Mouse (Mus musculus) megakaryocyte, adult 5-6 weeks (primary cell): ENCODE results near the gene Itgb5. TPM values are rescaled to one million over a fixed set of nuclear protein-coding genes. Genes with fewer than 3 reads are reported as not detected.

Source experiments
- ATAC-seq: 2 replicates; pipeline ENCODE4 v1.8.0; 2016; ENCODE audit warnings: mild to moderate bottlenecking, inconsistent platforms; ENCODE audit not compliant: poor library complexity, severe bottlenecking
- total RNA-seq, 2 experiments: library from RNA; stranded (forward) in 1 of 2; stranded (reverse) in 1 of 2; fragments of 153-499, 151-499 nt in 1 of 2; fragments of 221-1000, 200-1000 nt in 1 of 2; gene quantifications; 2 replicates each; pipeline versions ENCODE4 v1.2.3 to v1.2.4; 2015 to 2017

Itgb5 gene
- total RNA-seq (2015) = 11.8 and 15.2 TPM in 2 replicates
- total RNA-seq (2017) = 17.2 and 20.8 TPM in 2 replicates

DNA sequence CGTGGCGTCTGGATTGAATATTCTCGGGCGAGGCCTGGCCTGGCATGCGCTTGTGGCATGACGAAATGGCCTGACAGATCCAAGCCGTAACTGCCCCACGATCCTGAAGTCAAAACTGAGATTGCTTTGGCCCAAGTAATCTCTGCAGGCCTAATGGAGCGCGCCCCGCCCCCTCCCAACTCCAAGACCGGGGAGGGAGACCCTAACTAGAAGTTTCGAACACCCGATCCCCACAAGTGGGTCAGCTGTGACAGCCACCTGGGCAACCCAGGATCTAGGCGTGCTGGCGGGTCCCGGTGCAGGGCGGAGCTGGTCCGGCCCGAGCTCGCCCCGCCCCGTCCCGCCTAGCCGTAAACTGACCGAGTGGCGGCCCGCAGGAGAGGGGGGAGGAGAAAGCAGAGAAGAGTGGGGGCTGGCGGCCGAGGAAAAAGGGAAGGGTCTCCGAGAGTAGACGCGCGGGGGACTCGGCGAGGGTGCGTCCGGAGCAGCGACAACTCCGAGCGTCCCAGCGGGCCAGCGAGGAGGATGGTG is at the start of gene Itgb5:
TSS of gene Itgb5 (plus strand) at position 365 of the 531 bp plus-strand sequence.
- ATAC-seq = peak; percentile 67

DNA sequence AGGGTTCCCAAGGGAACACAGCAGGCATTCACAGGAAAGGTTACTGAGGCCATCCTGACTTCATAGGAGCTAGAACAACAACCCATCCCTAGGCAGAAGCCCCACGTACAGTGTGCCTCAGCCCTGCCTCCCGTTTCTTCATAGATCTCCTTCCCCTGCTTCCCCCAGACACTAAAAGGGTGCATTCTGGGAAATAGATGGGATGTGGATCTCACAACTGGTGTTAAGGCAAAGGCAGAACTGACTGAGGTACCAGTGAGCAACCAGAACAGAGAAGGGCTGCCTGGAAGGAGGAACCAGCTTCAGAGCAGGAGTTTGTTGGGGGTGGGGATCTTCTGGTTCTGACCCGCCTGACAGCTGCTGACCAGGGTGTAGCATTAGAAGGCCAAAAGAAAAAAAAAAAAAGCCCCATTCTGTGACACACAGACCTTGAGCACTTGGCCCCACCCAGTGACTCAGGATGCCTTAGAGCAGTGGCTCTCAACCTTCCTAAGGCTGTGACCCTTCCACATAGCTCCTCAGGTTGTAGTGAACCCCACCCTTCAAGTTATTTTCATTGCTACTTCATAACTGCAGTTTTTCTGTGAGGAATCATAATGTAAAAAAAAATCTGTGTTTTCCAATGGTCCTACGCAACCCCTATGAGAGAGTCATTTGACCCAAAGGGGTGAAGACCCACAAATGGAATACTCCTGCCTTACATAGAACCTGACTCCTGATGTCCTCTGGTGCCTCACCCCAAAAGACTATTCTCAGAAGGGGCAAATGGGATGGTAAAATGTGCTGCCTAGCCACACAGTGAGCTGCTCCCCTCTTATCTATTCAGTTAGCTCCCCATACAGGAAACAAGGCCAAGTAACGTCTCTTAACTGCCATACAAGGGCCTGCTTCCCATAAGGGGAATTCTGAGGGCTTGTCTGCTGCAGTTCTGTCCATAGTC is 47.4 kb upstream of the Itgb5 start:
- peak; percentile 47; the same call in 1 of the 2 replicates for ATAC-seq

- no peak for ATAC-seq
These were observed 46.8 kb upstream of the Itgb5 start for GRCm38 (mm10) chr16:33782729-33783091.

- no peak for ATAC-seq
These were observed 44.9 kb upstream of the Itgb5 start for GRCm38 (mm10) chr16:33784547-33784946.

- ATAC-seq = peak; percentile 65
These were observed 44.3 kb upstream of the Itgb5 start for GRCm38 (mm10) chr16:33785092-33785704.

- ATAC-seq = no peak
These were observed 42.6 kb upstream of the Itgb5 start for GRCm38 (mm10) chr16:33786657-33787390.

DNA sequence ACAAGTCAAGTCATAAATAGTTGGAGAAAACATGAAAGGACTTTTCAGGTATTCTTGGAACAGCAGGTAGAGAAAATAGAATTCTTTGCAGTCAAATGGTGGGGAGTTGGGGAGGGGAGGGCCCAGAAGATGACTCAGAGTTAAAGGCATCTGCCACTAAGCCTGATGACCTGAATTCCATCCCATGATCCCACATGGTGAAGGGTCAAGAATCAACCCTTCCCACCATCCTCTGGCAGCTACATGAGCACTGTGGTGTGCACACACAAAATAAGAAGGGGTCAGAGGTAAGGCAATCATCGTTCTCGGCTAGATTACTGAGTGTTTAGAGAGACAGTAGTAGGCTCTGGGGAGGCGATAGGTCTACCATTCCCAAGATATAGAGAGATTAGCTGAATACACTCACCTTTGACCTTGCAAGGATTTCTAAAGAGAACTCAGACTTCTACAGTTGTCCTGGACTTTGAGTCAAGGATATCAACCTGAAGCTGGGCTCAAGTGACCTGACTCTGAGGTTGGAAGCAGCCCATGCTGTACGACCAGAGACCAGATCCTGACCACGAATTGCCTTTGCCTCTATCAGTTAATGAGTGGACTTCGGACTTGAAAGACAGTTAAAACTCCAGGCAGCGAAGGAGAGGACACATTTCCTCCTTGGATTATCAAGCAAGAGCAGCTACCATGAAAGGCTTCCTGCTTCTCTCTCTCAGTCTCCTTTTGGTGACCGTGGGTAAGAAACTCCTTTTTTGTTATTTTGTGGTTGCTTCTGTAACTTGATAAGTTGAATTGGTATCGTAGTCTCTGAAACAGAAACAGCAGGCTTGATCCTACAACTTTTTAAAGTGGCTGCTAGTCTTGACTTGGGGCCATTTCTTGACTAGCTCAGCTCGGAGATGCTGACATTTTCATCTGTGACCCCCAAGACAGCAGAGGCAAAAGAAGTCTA is 35.3 kb upstream of the Itgb5 start, which contains the start of gene Muc13:
TSS of gene Muc13 (plus strand) at position 192 of the 946 bp plus-strand sequence.
- ATAC-seq = no peak

DNA sequence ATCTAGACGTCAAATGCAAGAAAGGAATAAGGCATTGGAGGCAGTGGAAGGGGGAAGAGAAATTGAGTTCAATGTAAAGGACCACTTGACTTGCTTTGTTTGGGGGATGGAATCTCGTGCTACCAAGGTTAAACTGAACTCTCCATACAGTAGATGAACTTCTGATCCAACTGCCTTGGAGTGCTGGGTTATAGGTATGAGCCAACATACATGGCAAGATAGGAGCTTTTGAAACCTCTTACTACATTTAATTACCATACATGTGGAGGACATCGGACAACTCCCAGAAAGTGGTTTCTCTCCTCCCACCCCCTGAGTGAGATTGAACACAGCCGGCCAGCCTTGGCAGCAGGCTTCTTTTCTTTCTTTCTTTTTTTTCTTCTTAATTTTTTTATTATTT is 34.4 kb upstream of the Itgb5 start:
- no peak for ATAC-seq

GRCm38 (mm10) chr16:33795887-33796286 is 33.6 kb upstream of the Itgb5 start:
- peak; percentile 48 for ATAC-seq

DNA sequence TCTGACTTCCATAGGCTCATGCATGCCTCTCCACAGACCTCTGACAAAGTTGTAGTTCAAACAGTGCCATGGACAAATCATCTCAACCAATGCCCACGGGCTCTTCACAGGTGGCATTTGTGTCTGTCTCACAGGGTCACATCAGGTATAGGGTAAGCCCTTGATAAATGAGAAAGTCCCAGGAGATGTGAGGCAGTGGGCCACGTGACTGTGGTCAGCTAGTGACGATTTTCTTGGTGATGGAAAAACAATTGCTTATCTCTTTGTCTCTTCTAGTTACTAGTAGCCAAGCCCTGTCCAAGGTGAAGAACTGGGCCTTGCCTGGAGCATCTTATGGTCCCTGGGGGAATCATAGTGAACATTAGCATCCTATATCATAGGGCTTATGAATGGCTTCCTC is 32.7 kb upstream of the Itgb5 start:
- no peak for ATAC-seq

DNA sequence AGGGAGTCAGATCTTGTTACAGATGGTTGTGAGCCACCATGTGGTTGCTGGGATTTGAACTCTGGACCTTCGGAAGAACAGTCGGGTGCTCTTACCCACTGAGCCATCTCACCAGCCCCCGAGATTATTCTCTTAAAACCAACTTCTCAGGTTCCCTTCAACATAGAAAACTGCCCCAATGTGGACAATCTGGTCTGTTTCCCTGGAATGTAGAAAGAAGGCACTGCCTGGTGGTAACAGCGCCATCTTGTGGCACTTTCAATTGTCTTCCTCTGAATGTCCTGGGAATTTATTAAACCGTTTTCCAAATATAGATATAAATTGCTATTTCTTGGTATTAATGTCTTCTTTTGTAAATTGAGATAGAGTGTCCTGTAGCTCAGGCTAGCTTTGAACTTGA is 31.6 kb upstream of the Itgb5 start:
- ATAC-seq = peak; percentile 41; the same call in 1 of the 2 replicates

GRCm38 (mm10) chr16:33810002-33810401 is 19.5 kb upstream of the Itgb5 start:
- ATAC-seq = no peak

GRCm38 (mm10) chr16:33818413-33819165 is 10.9 kb upstream of the Itgb5 start:
- ATAC-seq = no peak

GRCm38 (mm10) chr16:33820269-33821178 is 8.9 kb upstream of the Itgb5 start:
- ATAC-seq = peak; percentile 96

DNA sequence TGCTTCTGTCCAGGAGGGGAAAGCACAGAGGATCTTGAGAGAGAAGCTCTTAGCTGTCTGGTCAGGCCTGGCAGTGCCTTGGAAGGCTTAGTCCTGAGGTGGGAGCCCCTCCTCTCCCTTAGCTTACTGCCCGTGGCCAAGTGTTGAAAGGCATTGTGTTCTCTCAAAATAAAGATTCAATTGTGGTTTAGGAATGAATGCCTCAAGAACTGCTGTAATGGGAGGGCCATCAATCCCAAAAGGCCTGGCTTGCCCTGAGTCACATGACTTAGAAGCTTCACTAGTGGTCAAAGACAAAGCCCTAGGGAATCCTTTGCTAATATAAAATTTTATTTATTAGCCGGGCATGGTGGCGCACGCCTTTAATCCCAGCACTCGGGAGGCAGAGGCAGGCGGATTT is 4.9 kb upstream of the Itgb5 start:
- ATAC-seq = no peak

GRCm38 (mm10) chr16:33828496-33828895 is 969 bp upstream of the Itgb5 start:
- no peak for ATAC-seq

- peak; percentile 62 for ATAC-seq
These were observed 512 bp downstream of the Itgb5 start for GRCm38 (mm10) chr16:33829842-33830511.
